Mouse (Mus musculus) hematopoietic multipotent progenitor cell, adult 10-12 weeks (in vitro differentiated cells): ENCODE data around the gene Arhgap24. TPM values are rescaled to one million over a fixed set of nuclear protein-coding genes. Genes with fewer than 3 reads are reported as not detected.

Experiments used
- polyA plus RNA-seq: library from polyadenylated mRNA; stranded (reverse); fragments of >175 nt; gene quantifications from 2 replicates; pipeline ENCODE4 v1.2.3, GENCODE M21; 2012; ENCODE audit warnings: low replicate concordance

The Arhgap24 gene
- polyA plus RNA-seq, result 7.9 and 12.2 TPM in 2 replicates

DNA sequence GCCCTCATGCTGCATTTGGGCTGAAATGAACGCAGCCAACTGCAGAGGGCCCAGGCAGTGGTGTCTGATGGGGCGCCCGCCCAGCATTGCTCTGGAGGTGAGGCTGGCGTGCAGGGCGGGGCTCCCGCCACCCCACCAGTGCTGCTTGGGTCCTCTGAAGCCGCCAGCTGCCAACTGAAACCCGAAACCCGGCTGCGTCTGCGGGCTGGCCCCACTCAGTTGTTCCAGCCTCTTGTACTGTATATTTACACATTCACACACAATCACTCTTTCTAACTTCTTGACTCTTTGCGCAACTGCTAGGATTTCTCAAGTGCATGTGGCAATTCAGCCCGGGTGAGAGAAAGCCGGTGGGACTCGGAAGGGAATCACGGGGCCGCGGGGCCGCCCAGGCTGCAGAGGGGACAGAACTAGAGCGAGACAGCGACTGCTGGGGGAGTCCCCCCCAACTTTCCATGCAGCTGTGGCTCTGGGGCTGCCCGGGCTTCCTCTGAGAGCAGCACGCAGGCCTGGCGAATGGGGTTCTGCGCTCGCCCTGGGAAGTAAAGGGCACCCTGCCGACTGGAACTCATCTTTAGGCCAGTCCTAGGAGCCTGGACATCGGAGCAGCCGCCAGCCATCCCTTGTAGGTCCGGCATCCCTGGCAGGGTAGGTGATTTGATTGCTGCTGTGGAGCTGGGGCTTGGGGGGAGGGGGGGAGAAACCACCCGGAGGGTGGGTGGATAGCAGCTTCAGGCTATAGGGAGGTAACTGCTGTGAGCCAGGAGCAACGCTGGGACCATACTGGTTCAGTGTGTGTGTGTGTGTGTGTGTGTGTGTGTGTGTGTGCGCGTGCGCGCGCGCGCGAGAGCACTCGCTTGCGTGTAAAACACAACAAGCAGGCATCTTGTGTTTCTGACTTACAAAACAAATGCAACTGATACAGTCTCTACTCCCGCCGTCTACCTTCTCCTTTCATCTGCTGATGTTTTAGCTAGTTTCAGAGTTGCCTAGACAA, at the start of gene Arhgap24:
Gene Arhgap24 (plus strand): TSS at position 177 of the 997 bp plus-strand sequence.

